Mouse (Mus musculus): ENCODE measurements around the gene Vmn1r89.

Vmn1r89 gene

DNA sequence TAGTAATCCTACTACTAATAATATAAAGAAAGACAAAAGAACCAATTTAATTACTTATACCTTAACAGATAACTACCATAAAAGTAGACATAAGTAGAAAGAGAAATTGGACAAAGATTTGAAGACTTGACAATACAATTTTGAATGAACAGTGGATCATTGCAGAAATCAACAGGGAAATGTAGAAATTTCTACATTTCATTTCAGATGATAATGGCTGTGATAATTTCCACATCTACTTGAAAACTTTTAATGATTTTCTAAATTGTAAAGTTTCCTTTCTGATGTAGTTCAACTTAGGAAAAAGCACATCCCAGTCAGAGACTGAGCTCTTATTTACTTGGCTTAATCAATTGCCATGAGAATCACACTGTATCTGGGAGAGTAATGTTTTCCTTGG lies at the start of gene Vmn1r89:
Gene Vmn1r89, plus strand, starts transcription at position 301 of the 400 bp plus-strand sequence.
- DNase-seq (ENCODE audit: extremely low read depth, low read depth), result no peak

GRCm38 (mm10) chr7:13260746-13261700 lies 48.2 kb downstream of the Vmn1r89 start:
- no peak for DNase-seq (ENCODE audit: extremely low read depth, low read depth)

DNA sequence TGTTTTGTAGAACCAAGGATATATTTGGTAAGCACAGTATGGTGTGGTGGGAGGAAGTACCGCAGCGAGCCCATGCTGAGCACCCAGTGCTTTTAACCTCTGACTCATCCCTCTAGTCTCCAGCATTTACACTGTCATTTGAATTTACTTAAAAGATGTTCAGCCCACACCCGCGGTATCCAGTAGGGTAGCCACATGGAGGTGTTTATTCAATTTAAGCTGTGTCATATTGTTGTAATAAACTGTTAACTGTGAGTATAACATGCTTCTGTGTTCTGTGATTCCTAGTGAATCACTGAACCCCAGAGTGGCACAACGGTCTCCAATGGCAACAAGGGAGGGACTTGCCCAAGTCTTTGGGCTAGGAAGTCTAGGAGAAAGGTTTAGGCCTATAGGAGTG lies 51.0 kb downstream of the Vmn1r89 start:
- no peak for DNase-seq (ENCODE audit: extremely low read depth, low read depth)

GRCm38 (mm10) chr7:13264396-13264795 lies 51.6 kb downstream of the Vmn1r89 start:
- DNase-seq (ENCODE audit: extremely low read depth, low read depth), result no peak

GRCm38 (mm10) chr7:13268749-13269260 lies 56.0 kb downstream of the Vmn1r89 start:
- DNase-seq (ENCODE audit: extremely low read depth, low read depth), result no peak

GRCm38 (mm10) chr7:13269394-13269793 lies 56.6 kb downstream of the Vmn1r89 start:
- DNase-seq (ENCODE audit: extremely low read depth, low read depth), result no peak

Measured in MEL-GATA-1-ER (cell line).